Mouse (Mus musculus) retina, postnatal 1 day (tissue): ENCODE measurements at regions not wholly inside any gene's neighbourhood (a gene's known extent, or its start where the extent isn't known, plus 50 kb on each side); places are given as distances from the start of the nearest gene placed in this dataset.
"Not testable (repeated sequence)": the region's sequence is repeated elsewhere in the genome, so short reads cannot be mapped to it uniquely, and the experiment has no call there.

Experiments used
- DNase-seq: peaks from one replicate; pipeline ENCODE4 v3.0.0-alpha.2; 2012

DNA sequence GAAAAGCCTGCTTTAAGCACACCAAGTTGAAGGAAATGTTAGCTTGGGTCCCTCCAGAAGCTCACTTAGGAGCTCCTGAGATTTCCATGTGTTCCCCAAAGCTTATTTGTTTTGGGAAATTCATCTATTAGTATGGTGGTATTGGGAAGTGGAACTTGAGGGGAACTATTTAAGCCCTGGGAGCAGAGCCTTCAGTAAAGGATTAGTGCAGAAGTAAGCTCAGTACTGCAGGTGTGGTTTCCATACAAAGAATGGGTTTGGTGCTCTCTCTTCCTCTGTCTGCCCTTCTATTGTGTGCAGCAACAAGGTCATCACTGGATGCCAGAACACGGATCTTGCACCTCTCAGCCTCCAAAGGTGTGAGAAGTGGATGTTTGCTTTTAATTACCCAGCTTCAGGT lies 57.2 kb downstream of the Foxa2 start:
- no peak for DNase-seq

GRCm38 (mm10) chr2:147988586-147988985 lies 58.2 kb downstream of the Foxa2 start:
- no peak for DNase-seq

GRCm38 (mm10) chr2:147985261-147985575 lies 61.6 kb downstream of the Foxa2 start:
- no peak for DNase-seq

- peak; percentile 54 for DNase-seq
These were observed 62.1 kb downstream of the Foxa2 start for GRCm38 (mm10) chr2:147984547-147985260.

GRCm38 (mm10) chr2:147980929-147981479 lies 65.8 kb downstream of the Foxa2 start:
- peak; percentile 2 for DNase-seq

DNA sequence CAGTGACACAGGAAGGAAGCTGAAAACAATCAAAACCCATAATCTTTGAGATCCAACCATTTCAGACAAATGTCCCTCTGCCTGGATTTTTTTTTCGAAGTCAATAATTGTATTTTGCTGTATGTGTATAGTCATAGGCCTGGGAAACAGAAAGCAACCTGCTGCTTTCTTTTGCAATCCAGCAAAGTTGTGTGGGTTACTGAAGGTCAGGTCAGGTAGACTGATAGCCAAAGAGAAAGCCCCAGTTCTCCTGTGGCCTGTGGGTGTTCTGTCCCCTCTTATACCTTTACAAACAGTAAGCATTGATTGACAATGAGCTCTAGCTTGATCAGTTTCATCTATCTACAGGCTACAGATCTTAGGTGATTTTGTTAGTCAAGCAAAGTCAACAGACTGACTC lies 66.4 kb downstream of the Foxa2 start:
- DNase-seq: no peak

DNA sequence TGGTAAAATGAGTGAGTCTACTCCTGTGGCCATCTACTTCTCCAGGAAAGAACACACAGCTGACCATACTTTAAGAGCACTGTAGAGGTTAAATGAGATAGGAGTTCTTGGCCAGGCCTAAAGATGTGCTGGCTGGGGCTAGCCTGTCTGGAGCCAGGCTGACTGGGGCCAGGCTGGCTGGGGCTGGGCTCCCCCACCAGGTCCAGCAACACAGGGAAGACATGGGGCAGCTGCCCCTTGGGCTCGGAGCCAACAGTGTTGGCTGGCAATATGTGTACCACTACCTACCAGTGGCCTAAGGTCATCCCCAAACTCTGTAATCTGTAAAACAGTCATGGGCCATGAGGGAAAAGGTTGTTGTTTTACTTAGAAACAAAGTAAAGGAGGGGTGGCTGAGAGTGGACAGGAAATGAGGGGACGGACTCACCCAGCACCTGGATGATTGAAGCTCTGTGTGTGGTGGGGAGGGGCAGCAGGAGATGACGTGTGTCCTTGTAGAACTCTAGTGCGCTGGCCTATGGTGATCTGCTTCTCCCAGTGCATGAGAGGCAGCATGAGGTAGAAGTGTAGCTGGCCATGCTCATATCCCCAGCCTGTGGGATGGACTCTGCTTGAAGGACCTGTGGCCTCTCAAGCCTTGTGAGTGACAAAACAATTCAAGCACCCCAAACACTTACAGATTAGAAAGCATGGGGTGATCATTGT lies 67.0 kb downstream of the Foxa2 start:
- no peak for DNase-seq

GRCm38 (mm10) chr2:147979001-147979400 lies 67.8 kb downstream of the Foxa2 start:
- no peak for DNase-seq

DNA sequence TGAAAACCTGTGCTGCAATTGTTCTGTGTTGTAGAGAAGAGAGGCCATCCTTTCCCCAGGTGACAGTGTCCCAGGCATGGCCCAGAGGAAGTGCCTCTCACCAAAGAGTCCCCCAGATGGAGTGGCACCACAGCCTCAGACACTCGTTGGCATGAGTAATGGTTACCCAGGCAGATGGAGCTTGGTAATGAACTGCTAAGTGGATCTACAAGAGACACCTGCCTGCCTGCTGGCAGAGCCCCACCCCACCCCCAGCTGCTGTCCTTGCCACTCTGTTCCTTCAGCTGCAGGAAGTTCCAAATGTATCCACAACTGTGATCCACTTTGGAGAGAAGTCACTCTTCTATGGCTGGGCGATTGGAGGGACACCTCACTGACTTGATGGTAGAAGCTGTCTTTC lies 72.0 kb downstream of the Foxa2 start:
- no peak for DNase-seq

DNA sequence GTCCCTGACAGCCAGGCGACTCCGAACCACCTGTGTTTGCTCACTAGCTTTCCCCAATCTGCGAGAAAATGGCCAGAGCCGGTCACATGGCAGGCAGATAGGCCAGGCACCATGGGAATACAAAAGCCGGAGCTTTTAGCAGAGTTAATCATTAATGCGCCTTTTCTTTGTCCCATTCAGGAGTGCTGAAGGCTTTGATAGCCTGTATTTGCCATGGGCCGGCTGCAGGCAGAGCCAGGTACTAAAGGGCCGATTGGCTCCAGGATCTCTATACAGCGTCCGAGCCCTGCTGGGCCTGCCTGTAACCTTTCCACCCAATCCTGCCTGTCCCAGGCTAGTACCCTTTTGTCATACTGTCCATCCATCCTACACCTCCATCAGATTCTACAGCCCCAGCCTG lies 78.1 kb downstream of the Foxa2 start:
- DNase-seq: no peak

DNA sequence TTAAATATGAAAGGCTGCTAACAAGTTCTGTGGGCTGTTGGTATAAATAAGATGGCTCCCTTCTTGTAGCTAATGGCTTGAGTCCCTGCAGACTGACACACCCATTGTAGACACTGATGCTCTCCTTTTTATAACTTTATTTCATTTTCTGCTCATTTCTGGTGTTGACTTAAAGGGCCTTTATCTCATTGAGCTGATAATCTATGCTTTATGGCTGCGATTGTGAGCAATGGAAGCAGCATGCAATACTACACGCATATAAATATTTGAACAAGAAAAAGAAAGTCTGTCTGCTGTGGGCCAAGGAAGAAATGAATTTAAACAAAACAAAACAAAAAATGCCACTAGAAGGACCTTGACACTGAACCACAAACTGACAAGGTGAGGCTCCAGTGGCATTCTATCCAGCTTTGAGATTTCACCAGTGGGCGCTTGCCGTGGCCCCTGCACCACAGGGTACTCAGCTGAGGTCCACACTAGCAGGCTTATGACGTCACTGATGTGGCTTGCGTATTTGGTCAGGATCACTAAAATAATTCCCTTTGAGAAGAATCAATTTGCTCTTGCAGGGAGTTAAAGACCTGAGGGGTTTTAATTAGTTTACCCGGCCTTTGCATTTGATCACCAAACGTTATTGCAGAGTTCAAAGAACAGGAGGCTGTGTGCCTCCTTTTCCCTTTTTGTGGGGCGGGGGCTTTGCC lies 78.8 kb downstream of the Foxa2 start:
- no peak for DNase-seq

DNA sequence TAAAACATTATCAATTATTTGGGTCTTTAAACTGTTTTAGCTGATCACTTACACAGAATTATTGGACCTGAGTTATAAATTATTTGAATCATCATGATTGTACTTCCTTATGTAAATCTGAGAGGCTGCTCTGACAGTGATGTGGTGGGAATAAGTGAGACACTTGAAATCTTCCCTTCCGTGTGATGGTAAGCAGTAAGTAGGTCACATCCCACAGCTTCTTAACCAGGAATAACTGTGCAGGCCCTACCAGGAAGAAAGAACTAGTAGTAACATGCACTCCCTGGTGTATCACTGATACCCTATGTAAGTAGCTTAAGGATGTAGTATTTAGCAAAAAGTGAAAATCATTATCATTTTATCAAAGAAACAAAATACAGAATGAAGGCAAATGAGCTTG lies 83.5 kb downstream of the Foxa2 start:
- not testable (repeated sequence) for DNase-seq

- no peak for DNase-seq
These were observed 85.1 kb downstream of the Foxa2 start for GRCm38 (mm10) chr2:147961633-147962032.

DNA sequence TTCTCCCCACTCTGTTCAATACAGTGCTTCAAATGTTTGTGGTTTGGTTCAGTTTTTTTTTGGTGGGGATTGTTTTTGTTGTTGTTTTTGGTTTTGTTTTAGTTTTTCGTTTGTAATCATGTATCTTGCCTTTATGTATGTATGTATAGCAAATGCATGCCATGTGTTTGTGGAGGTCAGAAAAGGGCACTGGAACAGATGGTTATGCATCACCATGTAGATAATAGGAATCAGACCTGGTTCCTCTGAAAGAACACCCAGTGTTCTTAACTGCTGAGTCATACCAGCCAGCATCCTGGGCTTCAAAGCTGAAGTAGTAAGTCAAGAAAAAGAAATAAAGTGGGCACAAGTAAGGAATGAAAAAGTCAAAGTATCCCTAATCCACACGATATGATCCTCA lies 92.6 kb downstream of the Foxa2 start:
- DNase-seq: no peak

DNA sequence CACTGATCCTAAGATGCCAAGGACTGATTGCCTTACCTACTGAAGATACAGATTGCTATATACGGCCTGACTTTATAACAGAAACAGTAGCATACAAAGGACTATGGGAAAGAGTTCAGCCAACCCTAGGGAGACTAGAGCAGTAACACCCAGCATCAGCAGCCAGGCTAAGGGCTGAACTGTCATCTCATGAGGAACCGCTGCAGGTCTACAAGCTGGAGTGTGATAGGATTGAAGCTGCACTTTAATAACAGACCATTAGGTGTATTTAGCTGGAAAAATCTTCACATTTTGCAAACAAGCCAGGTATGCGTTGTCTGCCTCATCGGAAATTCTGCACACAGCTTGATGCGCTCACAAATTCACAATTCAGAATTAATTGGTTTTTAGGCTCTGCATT lies 95.5 kb downstream of the Foxa2 start:
- no peak for DNase-seq

- DNase-seq: no peak
These were observed 102.4 kb downstream of the Foxa2 start for GRCm38 (mm10) chr2:147944171-147945040.

DNA sequence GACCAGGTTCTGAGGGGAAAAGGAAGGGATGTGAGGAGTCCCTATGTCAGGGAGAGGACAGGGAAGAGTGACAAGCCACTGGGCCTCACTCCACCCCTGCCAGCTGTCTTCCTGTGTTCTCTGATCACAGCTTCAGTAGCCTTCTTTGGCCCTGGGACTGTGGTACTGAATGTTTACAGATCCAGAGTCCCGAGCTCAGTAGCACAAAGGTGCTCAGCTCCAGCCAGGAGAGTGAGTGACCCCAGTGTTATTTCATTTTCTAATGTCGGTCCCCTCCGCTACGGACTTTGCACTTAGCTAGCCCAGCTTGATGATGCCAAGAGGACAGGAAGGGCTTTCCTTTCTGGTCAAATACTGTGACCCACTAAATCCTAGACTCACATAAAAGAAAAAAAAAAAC lies 104.2 kb downstream of the Foxa2 start:
- DNase-seq: no peak

- no peak for DNase-seq
These were observed 105.5 kb downstream of the Foxa2 start for GRCm38 (mm10) chr2:147941319-147941718.

DNA sequence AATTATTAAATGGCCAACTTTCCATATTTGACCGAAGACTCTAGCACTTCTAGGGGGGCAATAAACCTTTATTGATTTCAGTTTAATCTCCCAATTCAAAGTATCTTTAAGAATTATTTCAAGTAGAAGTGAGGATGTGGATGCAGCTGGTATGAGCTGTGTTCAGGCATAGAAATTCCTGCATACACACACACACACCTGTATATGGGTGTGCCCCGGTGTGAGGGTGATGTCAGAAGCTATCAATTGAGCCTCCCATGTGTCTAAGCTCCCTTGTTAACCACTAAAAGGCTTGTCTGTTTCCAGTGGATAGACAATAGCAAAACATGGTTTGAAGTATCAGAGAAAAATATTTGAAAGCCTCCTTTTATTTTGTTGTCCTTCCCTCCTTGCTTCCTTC lies 114.3 kb downstream of the Foxa2 start:
- DNase-seq: no peak

DNA sequence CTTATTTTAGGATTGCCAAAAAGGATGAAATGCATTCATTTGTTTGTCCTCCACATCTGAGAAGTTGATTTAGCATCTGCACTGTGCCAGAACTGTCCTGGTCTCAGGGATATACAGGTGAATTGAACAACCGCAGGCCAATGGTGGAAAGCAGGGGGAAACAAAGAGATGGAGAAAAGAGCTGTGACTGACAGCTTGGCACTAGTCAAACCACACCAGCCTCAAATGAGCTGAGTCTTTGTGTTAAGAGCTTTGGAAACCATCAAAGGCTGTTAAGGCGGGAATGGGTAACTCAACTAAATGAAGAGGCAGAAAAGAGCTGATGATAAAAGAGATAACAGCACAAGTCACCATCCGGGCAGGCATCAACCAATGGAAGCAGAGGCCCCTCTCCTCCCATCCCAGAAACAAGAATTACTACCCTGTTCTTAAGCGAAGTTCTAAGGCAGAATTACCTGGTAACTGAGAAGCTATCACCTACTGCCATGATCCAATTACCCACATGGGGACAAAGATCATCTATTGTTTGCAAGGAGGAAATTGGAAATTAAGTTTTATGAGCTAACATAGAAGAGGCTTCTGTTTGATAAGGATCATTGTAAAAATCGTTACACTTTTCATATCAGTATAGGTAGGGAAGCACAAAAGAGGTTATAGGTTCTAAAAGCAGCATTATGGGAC lies 117.6 kb downstream of the Foxa2 start:
- DNase-seq: no peak

- peak; percentile 89 for DNase-seq
These were observed 118.7 kb downstream of the Foxa2 start for GRCm38 (mm10) chr2:147927792-147928670.
